Mouse (Mus musculus) midbrain, embryonic 16.5 days (tissue): ENCODE measurements at regions not wholly inside any gene's neighbourhood (a gene's known extent, or its start where the extent isn't known, plus 50 kb on each side); places are given as distances from the start of the nearest gene placed in this dataset.

Experiments used
- ATAC-seq: fragments of 200-750 bp; cut with Nextera tagmentation; 2 replicates; pipeline ENCODE4 v1.8.0; 2017; ENCODE audit warnings: moderate TSS enrichment
- H3K27ac ChIP-seq: fragments of 300-500 bp; sonication (generic); 2 replicates; pipeline ENCODE4 v1.5.1; 2014; ENCODE audit warnings: mild to moderate bottlenecking, low read length, mixed read lengths
- H3K27me3 ChIP-seq: fragments of 300-500 bp; sonication (generic); 2 replicates; pipeline ENCODE4 v1.6.1; 2014; ENCODE audit warnings: low read depth, low read length, mixed read lengths; ENCODE audit not compliant: control insufficient read depth, insufficient read depth
- H3K36me3 ChIP-seq: fragments of 300-500 bp; sonication (generic); 2 replicates; pipeline ENCODE4 v1.6.1; 2014; ENCODE audit warnings: mild to moderate bottlenecking, low read length, moderate library complexity, mixed read lengths; ENCODE audit not compliant: control insufficient read depth, insufficient read depth
- H3K4me1 ChIP-seq: fragments of 300-500 bp; sonication (generic); 2 replicates; pipeline ENCODE4 v1.6.1; 2014; ENCODE audit warnings: mild to moderate bottlenecking, low read length, mixed read lengths; ENCODE audit not compliant: control insufficient read depth, insufficient read depth
- H3K4me2 ChIP-seq: fragments of 300-500 bp; sonication (generic); 2 replicates; pipeline ENCODE4 v1.6.1; 2014; ENCODE audit warnings: mild to moderate bottlenecking, low read length, mixed read lengths
- H3K4me3 ChIP-seq: fragments of 300-500 bp; sonication (generic); 2 replicates; pipeline ENCODE4 v1.5.1; 2014; ENCODE audit warnings: low read depth, mild to moderate bottlenecking, low read length, moderate library complexity, mixed read lengths
- H3K9ac ChIP-seq: fragments of 300-500 bp; sonication (generic); 2 replicates; pipeline ENCODE4 v1.6.1; 2014; ENCODE audit warnings: low read depth, low read length, mixed read lengths
- H3K9me3 ChIP-seq: fragments of 300-500 bp; sonication (generic); replicated peaks from 2 replicates; pipeline ENCODE4 v1.6.1; 2014; ENCODE audit warnings: mild to moderate bottlenecking, low read length, mixed read lengths; ENCODE audit not compliant: control insufficient read depth, poor library complexity, severe bottlenecking
- WGBS: fragments of 180-500 bp; shearing (Covaris S2); extraction: QIAGEN DNeasy Blood & Tissue Kit; methylation state at CpG from one replicate; pipeline ENCODE4 v1.1.7; 2014; 5-methylcytosine and 5-hydroxymethylcytosine counted together

GRCm38 (mm10) chr12:119890030-119890429 is 55.6 kb upstream of the Tmem196 start:
- no peaks in the 10 kb centered on the region for H3K36me3 ChIP-seq
- H3K9ac ChIP-seq, result no peak overlapping the region
- no peak overlapping the region for H3K27ac ChIP-seq
- no peak for ATAC-seq
- no peak overlapping the region for H3K4me2 ChIP-seq
- H3K27me3 ChIP-seq, result no peaks in the 10 kb centered on the region
- H3K4me3 ChIP-seq, result no peak overlapping the region
- H3K9me3 ChIP-seq, result no peaks in the 10 kb centered on the region
- H3K4me1 ChIP-seq, result no peaks in the 10 kb centered on the region
- WGBS, result 78% methylated on average over 1 of the region's 1 CpGs
